Mouse (Mus musculus): ENCODE measurements around the gene Eef1akmt1.

Eef1akmt1 gene

GRCm38 (mm10) chr14:57546131-57546530 is 25.3 kb downstream of the Eef1akmt1 start:
- no peak for DNase-seq

- DNase-seq, result no peak
These were observed 25.9 kb downstream of the Eef1akmt1 start for GRCm38 (mm10) chr14:57545526-57545925.

GRCm38 (mm10) chr14:57543420-57544039 is 27.9 kb downstream of the Eef1akmt1 start:
- DNase-seq, result no peak

- peak in 1 of 2 experiments; percentile 26 for DNase-seq
These were observed 29.2 kb downstream of the Eef1akmt1 start for GRCm38 (mm10) chr14:57542231-57542630.

GRCm38 (mm10) chr14:57540683-57541082 is 30.7 kb downstream of the Eef1akmt1 start:
- DNase-seq, result no peak

GRCm38 (mm10) chr14:57537261-57538015 is 34.0 kb downstream of the Eef1akmt1 start:
- DNase-seq, result no peak

GRCm38 (mm10) chr14:57536820-57537219 is 34.6 kb downstream of the Eef1akmt1 start:
- DNase-seq, result no peak

- DNase-seq, result no peak
These were observed 35.8 kb downstream of the Eef1akmt1 start for GRCm38 (mm10) chr14:57535646-57536045.

GRCm38 (mm10) chr14:57534961-57535360 is 36.5 kb downstream of the Eef1akmt1 start:
- no peak for DNase-seq

GRCm38 (mm10) chr14:57534346-57534745 is 37.1 kb downstream of the Eef1akmt1 start:
- DNase-seq, result no peak

GRCm38 (mm10) chr14:57533841-57534240 is 37.6 kb downstream of the Eef1akmt1 start:
- DNase-seq, result no peak

- peak; percentile 24 to 26 for DNase-seq
These were observed 38.2 kb downstream of the Eef1akmt1 start for GRCm38 (mm10) chr14:57533214-57533613.

GRCm38 (mm10) chr14:57532577-57532976 is 38.8 kb downstream of the Eef1akmt1 start:
- DNase-seq, result no peak

- DNase-seq, result no peak
These were observed 41.5 kb downstream of the Eef1akmt1 start for GRCm38 (mm10) chr14:57529786-57530515.

GRCm38 (mm10) chr14:57529086-57529785 is 42.2 kb downstream of the Eef1akmt1 start:
- DNase-seq, result no peak

- DNase-seq, result no peak
These were observed 43.8 kb downstream of the Eef1akmt1 start for GRCm38 (mm10) chr14:57527598-57527997.

- no peak for DNase-seq
These were observed 44.3 kb downstream of the Eef1akmt1 start for GRCm38 (mm10) chr14:57527122-57527521.

GRCm38 (mm10) chr14:57526050-57526623 is 45.3 kb downstream of the Eef1akmt1 start:
- no peak for DNase-seq

- DNase-seq, result peak; percentile 44 to 62
These were observed 45.9 kb downstream of the Eef1akmt1 start for GRCm38 (mm10) chr14:57525388-57526049.

- DNase-seq, result peak in 1 of 2 experiments; percentile 19
These were observed 46.6 kb downstream of the Eef1akmt1 start, which contains the start of gene Il17d for GRCm38 (mm10) chr14:57524671-57525387. Gene Il17d (plus strand): TSS chr14:57524777.

GRCm38 (mm10) chr14:57523762-57524161 is 47.6 kb downstream of the Eef1akmt1 start:
- DNase-seq, result no peak
